ENCODE assay signal across 24 mouse cellular contexts in genomic region chr13:44037774-44038294, GRCm38 (mm10).
DNase-seq lines count a peak whose midpoint lies in the region; ATAC-seq lines count a peak whose summit lies in the region.
"Had no signal": no experiment of that assay in that cellular context is flagged by ENCODE, and none has a peak within 500 bp of the region (broad histone marks: within the 10 kb centered on the region; RNA-seq: fewer than 3 reads in every experiment).

No protein-coding gene starts in this region.

- H3K4me3 ChIP-seq in heart, embryonic 13.5 days, result no peak overlapping the region
- H3K4me3 ChIP-seq in kidney, embryonic 15.5 days (replicated peaks), result no peak overlapping the region
- no peak overlapping the region for H3K4me3 ChIP-seq in embryonic facial prominence, embryonic 10.5 days
- H3K4me3 ChIP-seq: forebrain, embryonic 10.5 days; forebrain, embryonic 13.5 days; gastrocnemius, adult 2 months had no signal

- intact Hi-C loops in heart, postnatal 10 days (cut with DNase I), result no loop called here

- peak overlapping the region; percentile 40; the same call in 1 of the 2 replicates for H3K27ac ChIP-seq in heart, embryonic 13.5 days (replicated peaks)
- peak overlapping the region; percentile 59 for H3K27ac ChIP-seq in kidney, embryonic 15.5 days
- peak overlapping the region; percentile 37; the same call in 1 of the 2 replicates for H3K27ac ChIP-seq in embryonic facial prominence, embryonic 10.5 days (replicated peaks)
- H3K27ac ChIP-seq: forebrain, embryonic 10.5 days; forebrain, embryonic 13.5 days; gastrocnemius, adult 2 months; hindbrain, embryonic 14.5 days; hindbrain, postnatal 0 days had no signal

- no peaks in the 10 kb centered on the region for H3K9me3 ChIP-seq in heart, embryonic 13.5 days
- H3K9me3 ChIP-seq in kidney, embryonic 15.5 days (replicated peaks), result no peaks in the 10 kb centered on the region
- H3K9me3 ChIP-seq in embryonic facial prominence, embryonic 10.5 days, result no peaks in the 10 kb centered on the region
- H3K9me3 ChIP-seq: forebrain, embryonic 10.5 days; forebrain, embryonic 13.5 days had no signal

- no peak for DNase-seq in heart, postnatal 10 days
- DNase-seq in kidney, postnatal 36 days, result no peak
- DNase-seq in embryonic facial prominence, embryonic 10.5 days (ENCODE audit: low spot score), result no peak
- peak; percentile 32 for DNase-seq in retina, embryonic 14.5 days (ENCODE audit: low spot score)
- DNase-seq in cerebellum, adult 18-20 months, result no peak
- DNase-seq: adrenal gland, adult 2 months; adrenal gland, postnatal 14 days; cerebellum, adult 11 months; cerebellum, adult 8-10 months; cerebellum, postnatal 36 days; gastrocnemius, adult 2 months; gastrocnemius, postnatal 14 days; heart, adult 11 months; heart, postnatal 14 days had no signal

- ATAC-seq in heart, embryonic 13.5 days (ENCODE audit: extremely low read depth, insufficient number of reproducible peaks, low FRiP score, low TSS enrichment), result no peak
- peak; percentile 59 for ATAC-seq in kidney, embryonic 15.5 days (replicated peaks; ENCODE audit: low FRiP score)
- ATAC-seq: CD4-positive, CD25-positive, alpha-beta regulatory T cell, adult 4 months; forebrain, embryonic 13.5 days; forebrain, embryonic 16.5 days; inflammation-experienced regulatory T-cells, adult 6 months; intestine, embryonic 16.5 days had no signal

- no peak overlapping the region for H3K9ac ChIP-seq in heart, embryonic 13.5 days
- no peak overlapping the region for H3K9ac ChIP-seq in kidney, embryonic 15.5 days
- H3K9ac ChIP-seq: forebrain, embryonic 13.5 days; hindbrain, embryonic 14.5 days had no signal

- peaks cover 33% of the 10 kb centered on the region for H3K4me1 ChIP-seq in heart, embryonic 13.5 days
- H3K4me1 ChIP-seq in kidney, embryonic 15.5 days, result peaks cover 33% of the 10 kb centered on the region
- H3K4me1 ChIP-seq in embryonic facial prominence, embryonic 10.5 days, result peaks cover 28% of the 10 kb centered on the region

- H3K4me2 ChIP-seq in heart, embryonic 13.5 days, result no peak overlapping the region
- H3K4me2 ChIP-seq in kidney, embryonic 15.5 days, result no peak overlapping the region
- H3K4me2 ChIP-seq: forebrain, embryonic 13.5 days; hindbrain, embryonic 14.5 days had no signal

- H3K27me3 ChIP-seq in heart, embryonic 13.5 days (replicated peaks), result no peaks in the 10 kb centered on the region
- no peaks in the 10 kb centered on the region for H3K27me3 ChIP-seq in kidney, embryonic 15.5 days
- H3K27me3 ChIP-seq in embryonic facial prominence, embryonic 10.5 days (replicated peaks; ENCODE audit: low read depth, poor library complexity, severe bottlenecking), result peaks cover 3% of the 10 kb centered on the region; the same call in 1 of the 2 replicates

- no peaks in the 10 kb centered on the region for H3K36me3 ChIP-seq in heart, embryonic 13.5 days
- no peaks in the 10 kb centered on the region for H3K36me3 ChIP-seq in kidney, embryonic 15.5 days
- H3K36me3 ChIP-seq in embryonic facial prominence, embryonic 10.5 days (replicated peaks), result no peaks in the 10 kb centered on the region
- H3K36me3 ChIP-seq: forebrain, embryonic 10.5 days had no signal

- WGBS in heart, embryonic 13.5 days, result 76% methylated on average over 8 of the region's 8 CpGs
- WGBS in kidney, embryonic 15.5 days, result 29% methylated on average over 8 of the region's 8 CpGs
- 80% methylated on average over 8 of the region's 8 CpGs for WGBS in embryonic facial prominence, embryonic 10.5 days
